Mouse (Mus musculus) hindbrain, postnatal 0 days (tissue): ENCODE measurements at regions not wholly inside any gene's neighbourhood (a gene's known extent, or its start where the extent isn't known, plus 50 kb on each side); places are given as distances from the start of the nearest gene placed in this dataset.

Source experiments
- ATAC-seq: fragments of 200-750 bp; cut with Nextera tagmentation; 2 replicates; pipeline ENCODE4 v1.8.0; 2017; ENCODE audit warnings: mild to moderate bottlenecking, moderate TSS enrichment, moderate library complexity
- DNase-seq: peaks from one replicate; pipeline ENCODE4 v3.0.0-alpha.2; 2015; ENCODE audit warnings: low spot score
- H3K27ac ChIP-seq: fragments of 300-500 bp; sonication (generic); 2 replicates; pipeline ENCODE4 v1.5.1; 2014; ENCODE audit warnings: mild to moderate bottlenecking
- H3K27me3 ChIP-seq: fragments of 300-500 bp; sonication (generic); 2 replicates; pipeline ENCODE4 v1.6.1; 2014; ENCODE audit warnings: low read length, mixed read lengths; ENCODE audit not compliant: insufficient read depth
- H3K36me3 ChIP-seq: fragments of 300-500 bp; sonication (generic); 2 replicates; pipeline ENCODE4 v1.6.1; 2014; ENCODE audit warnings: low read length, mixed read lengths; ENCODE audit not compliant: insufficient read depth
- H3K4me1 ChIP-seq: fragments of 300-500 bp; sonication (generic); 2 replicates; pipeline ENCODE4 v1.6.1; 2014; ENCODE audit warnings: antibody characterized with exemption, low read length, mixed read lengths; ENCODE audit not compliant: insufficient read depth
- H3K4me2 ChIP-seq: fragments of 300-500 bp; sonication (generic); 2 replicates; pipeline ENCODE4 v1.6.1; 2014; ENCODE audit warnings: low read depth, mild to moderate bottlenecking, low read length, moderate library complexity, mixed read lengths
- H3K4me3 ChIP-seq: fragments of 300-500 bp; sonication (generic); 2 replicates; pipeline ENCODE4 v1.5.1; 2014; ENCODE audit warnings: low read length
- H3K9ac ChIP-seq: fragments of 300-500 bp; sonication (generic); replicated peaks from 2 replicates; pipeline ENCODE4 v1.6.1; 2014; ENCODE audit warnings: mild to moderate bottlenecking, low read length, moderate library complexity, mixed read lengths
- H3K9me3 ChIP-seq: fragments of 300-500 bp; sonication (generic); 2 replicates; pipeline ENCODE4 v1.6.1; 2016; ENCODE audit warnings: low read length, mixed read lengths
- CTCF ChIP-seq: IDR thresholded peaks from 2 replicates; pipeline ENCODE4 v1.5.1; 2016; ENCODE audit warnings: antibody characterized with exemption, control low read depth, low read depth
- WGBS: fragments of 180-500 bp; shearing (Covaris S2); extraction: QIAGEN DNeasy Blood & Tissue Kit; methylation state at CpG from one replicate; pipeline ENCODE4 v1.1.7; 2014; 5-methylcytosine and 5-hydroxymethylcytosine counted together

GRCm38 (mm10) chr17:41070874-41071273 is 136.0 kb upstream of the Cenpq start:
- no peaks in the 10 kb centered on the region for H3K9me3 ChIP-seq
- no peak for TF ChIP-seq CTCF
- no peak overlapping the region for H3K4me3 ChIP-seq
- no peak overlapping the region for H3K27ac ChIP-seq
- H3K27me3 ChIP-seq = no peaks in the 10 kb centered on the region
- H3K9ac ChIP-seq = no peak overlapping the region
- no peak for DNase-seq
- ATAC-seq = no peak
- no peak overlapping the region for H3K4me2 ChIP-seq
- no peaks in the 10 kb centered on the region for H3K36me3 ChIP-seq
- no peaks in the 10 kb centered on the region for H3K4me1 ChIP-seq
- 45% methylated on average over 2 of the region's 2 CpGs for WGBS
